Mouse (Mus musculus) hematopoietic stem cell, adult 5-6 weeks (primary cell): ENCODE results near the gene Zic5. TPM values are rescaled to one million over a fixed set of nuclear protein-coding genes. Genes with fewer than 3 reads are reported as not detected.
A peak's percentile ranks its signal among the peaks of the same experiment; 100 is the strongest.

Experiments used
- ATAC-seq, 2 experiments: fragments of 125-278 bp in 1 of 2; replicated peaks in 1 of 2; 2 replicates each; pipeline ENCODE4 v1.8.0; 2016 to 2017; ENCODE audit warnings: inconsistent platforms in 2 of 2, mild to moderate bottlenecking in 2 of 2, moderate number of reproducible peaks in 2 of 2, low read depth in 1 of 2, moderate TSS enrichment in 1 of 2; ENCODE audit not compliant: low FRiP score in 2 of 2, poor library complexity in 2 of 2, severe bottlenecking in 2 of 2, insufficient read depth in 1 of 2, low TSS enrichment in 1 of 2
- total RNA-seq: library from RNA; stranded (forward); fragments of 172-1452, 232-1000 nt; gene quantifications from 2 replicates; pipeline ENCODE4 v1.2.3, GENCODE M21; 2017

The Zic5 gene
- not detected in 2 replicates for total RNA-seq

DNA sequence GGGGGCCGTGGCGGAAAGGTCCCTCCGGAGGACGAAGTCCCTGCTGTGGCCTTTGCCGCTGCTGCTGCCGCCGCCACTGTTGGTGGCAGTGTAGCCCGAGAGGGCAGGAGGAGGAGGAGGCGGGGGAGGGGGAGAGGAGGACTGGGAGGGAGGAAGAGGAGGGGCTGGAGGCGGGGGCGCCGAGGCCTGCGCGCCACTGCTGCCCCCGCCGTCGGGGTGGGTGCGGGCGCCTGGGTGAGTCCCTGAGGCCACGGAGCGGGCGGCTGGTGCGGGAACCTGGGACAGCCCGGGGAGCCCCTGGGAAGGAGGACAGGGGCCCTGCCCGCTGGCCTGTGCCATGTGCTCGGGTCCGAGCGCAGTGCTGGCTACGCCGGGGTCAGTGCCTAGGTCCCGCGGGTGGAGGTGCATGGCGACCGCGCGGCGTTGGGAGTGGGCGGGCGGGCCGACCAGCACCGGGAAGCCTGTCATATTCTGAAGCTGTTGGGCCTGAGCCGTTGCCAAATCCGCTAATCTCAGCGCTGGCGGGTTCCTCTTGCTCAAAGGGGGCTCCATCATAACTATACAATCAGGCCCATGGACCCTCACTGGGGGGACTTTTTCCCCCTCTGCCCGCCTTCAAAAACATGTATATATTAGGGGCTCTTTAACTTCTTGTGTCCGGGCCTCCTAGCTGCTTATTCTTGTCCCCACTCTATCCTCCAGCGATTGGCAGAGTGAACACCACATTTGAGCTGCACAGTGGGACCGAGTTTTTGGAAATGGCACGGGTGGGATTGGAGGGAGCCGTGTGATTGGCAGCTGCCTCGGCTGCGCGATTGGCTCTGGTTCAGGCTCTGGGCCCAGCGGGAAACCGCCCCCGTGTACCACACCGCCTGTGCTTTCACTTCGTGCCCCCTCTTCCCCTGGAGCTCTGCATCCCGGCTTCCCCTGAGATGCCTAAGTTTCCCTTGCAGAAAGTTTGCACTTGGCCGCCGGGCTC lies at the start of gene Zic5:
Gene Zic5 (minus strand): TSS at position 915 of the 979 bp plus-strand sequence.
- ATAC-seq = peak; percentile 15 to 18; a peak in 1 of 4 replicates

DNA sequence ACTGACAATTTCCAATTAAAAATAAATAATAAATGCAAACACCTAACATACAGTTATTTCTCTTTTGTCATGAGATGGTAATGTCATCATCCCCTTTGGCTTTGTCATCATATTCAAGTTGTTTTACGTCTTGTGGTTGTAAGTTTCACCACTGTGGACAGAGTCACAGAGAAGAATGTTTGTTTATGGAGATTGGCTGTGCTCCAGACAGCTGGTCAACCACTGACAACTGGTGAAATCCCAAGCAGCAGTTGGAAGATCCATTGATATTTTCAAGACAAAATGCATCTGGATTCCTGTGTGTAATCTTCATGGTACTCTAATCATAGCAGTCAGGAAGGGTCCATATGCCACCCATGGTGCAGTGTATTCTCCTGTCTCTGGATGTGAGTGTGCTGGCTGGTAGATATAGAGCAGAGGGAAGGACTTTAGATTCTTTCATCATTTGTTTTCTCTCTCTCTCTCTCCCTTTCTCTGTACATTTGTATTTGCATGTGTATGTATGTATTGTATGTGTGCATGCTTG lies 48.1 kb upstream of the Zic5 start:
- no peak for ATAC-seq

DNA sequence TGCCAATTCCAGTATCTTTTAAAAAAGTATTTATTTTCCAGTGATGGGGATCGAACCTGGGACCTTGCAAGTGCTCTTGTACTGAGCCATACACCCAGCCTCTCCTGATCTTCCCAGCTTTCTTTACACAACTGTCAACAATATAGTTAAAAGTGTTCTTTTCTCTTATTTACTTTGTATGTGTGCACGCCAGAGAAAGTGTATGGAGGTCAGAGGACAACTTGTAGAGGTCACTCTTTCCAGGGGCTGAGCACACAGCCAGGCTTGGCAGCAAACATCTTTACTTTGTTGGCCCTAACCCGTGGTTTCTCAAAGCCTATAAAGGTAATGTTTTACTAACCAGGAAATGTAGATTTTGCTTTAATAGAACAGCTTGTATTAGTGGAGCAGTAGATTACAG lies 46.0 kb upstream of the Zic5 start:
- ATAC-seq = no peak

DNA sequence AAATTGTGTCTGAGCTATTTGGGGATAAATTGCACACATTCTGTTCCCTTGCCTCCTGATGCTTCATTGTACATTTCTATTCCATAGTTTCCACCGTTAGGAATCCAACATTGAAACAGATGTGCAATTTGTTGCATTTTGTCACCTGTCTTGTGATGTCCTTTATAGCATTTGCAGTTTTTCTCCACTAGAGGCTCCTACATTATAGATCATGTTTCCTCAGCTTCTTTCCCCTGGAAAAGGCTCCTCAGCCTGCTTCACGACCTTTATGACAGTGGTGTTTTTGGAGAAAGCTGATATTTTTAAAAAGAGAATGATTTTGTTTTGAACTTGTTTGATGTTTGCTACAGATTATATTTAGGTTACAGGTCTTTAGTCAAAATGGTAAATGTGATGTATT lies 43.6 kb upstream of the Zic5 start:
- ATAC-seq = no peak

DNA sequence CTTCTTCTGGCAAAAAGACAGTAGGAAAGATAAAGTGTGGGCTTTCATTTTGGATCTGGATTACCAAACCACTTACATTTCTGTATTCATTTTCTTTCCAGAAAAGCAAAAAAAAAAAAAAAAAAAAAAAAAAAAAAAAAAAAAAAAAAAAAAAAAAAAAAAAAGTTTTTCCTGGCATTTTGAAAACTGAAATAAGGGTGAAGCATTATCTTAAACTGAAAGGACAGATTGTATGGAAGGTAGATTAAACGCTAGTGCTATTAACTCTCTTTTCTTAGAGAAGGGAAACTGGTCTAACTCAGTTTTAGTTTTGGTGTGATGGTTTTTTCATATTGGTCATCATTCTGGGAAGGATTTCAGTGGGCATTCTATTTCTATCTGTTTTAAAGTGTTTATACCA lies 26.5 kb upstream of the Zic5 start:
- no peak for ATAC-seq

DNA sequence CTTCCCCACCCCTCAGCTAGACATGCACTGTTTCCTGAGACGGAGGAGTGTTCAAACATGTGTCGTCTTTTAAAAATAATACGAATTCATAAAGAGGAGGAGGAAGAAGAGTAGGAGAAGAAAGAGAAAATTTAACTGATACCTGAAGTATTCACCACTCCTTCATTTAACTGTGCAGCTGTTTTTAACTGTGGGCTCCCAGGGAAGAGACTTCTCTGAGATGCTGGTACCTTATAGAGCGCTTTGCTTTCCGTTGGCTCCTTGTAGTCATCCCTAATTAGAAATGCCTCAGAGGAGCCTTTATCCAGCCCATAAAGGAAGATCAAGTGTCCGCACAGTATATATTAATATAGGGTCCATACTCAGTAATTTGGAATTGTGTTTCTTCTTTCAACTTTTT lies 26.0 kb upstream of the Zic5 start:
- no peak for ATAC-seq

DNA sequence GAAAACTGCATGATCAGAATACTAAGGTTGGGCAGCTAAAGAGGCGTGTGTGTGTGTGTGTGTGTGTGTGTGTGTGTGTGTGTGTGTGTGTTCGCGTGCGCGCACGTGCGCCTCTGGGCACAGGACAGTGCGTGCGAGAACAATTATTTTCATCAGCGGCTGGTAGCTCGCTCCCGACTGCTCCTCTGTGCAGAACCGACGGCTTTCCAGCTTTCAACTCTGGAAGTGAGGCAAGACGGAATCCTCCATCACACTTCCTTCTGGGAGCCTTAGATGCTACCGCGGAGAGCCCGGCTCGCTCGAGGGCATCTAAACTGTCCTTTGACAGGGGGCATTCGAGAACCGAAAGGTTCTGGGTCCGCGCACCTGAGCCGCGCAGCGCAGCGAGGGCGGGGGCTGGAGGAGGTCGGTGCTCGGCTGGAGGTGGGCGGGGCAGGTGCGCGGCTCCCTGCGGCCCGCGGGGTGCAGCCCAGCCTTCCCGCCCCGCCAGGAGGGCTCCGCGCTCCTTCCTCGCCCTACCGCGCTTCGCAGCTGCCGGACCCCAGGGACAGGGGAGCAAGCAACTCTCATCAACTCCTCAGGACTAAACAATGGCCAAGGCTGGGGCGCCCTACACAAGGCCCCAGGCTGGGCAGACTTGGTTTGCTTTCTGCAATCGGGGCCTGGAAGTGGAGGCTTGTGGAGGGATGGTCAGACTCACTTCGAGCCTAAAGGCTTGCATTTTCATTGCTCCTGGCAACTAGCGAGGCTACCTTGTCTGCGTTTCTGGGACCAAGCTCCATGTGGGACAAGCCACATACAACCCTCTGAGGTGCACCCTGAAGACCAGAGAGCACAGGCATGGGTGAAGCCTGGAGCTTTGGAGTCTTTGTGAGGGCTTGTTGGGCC lies 25.2 kb upstream of the Zic5 start, which contains the start of gene Gm10837:
Gene Gm10837 (plus strand): TSS at position 146 of the 888 bp plus-strand sequence.
- peak in 1 of 2 experiments; percentile 33; a peak in 2 of 4 replicates for ATAC-seq

DNA sequence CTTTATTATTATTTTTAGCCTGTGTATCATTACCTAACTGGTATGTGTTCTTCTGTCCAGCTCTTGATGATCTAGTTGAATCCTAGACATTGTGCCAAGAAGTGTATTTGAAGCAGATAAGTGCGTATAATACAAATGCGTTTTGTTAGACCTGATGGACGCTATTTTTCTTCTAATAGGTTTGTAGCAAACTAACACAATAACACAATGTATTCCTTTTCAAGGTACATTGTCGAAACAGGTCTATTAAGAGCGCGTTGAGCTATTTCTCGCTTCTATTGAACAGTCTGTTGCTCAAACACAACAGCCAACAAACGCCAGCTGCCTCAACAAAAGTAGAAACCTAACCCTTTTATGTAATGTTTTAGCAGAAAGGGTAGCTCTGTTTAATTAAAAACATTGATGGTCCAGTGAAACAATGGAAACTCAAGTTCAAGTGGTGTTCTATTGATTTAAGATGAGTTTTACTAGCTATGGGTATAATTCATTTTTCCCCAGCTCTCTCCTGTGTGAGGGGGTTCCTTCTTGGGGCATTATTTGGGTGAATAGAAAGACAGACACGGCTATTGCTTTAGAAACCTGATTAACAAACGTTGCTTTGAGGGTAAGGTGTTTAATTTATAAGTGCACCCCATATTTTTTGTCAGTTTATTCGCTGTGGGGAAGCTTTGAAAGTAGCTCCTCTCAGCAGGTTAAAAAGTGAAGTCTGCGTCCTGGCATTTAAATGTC lies 24.4 kb upstream of the Zic5 start:
- ATAC-seq = no peak

DNA sequence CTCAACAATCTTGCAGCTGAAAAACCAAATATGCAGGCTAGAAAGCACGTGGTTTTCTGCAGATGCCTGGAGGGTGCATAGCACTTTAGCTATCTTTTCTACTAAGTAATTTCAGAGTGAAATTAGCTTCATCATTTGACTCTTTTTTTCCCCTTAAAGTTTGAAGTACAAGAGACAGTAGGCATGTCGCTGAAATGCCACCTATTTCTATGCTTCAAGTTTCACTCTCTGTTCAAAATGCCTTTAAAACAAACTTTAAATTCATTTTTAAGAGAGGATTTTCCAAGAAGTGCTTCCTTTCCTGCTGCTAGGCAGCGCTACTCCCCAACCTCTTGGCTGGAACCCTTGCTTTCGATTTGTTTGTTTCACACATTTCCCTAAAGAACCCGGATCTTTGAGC lies 23.6 kb upstream of the Zic5 start:
- ATAC-seq = no peak

DNA sequence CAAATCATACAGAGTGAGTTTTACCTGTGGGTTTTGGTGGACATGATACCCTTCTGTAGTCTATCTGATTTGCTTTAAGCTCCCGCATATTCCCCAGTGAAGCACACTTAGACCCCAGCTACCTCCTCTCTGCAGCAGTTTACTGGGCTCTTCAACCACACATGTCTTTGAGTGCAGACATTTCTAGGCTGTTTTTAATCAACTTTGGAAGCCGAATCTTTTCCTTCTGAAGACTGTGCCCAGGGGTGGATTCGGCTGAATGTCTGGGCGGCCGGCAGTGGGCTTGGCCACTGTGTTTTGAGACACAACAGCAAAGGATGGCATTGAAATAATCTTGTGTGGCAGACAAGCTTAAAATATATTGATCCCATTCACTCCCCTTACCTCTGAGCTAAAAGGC lies 21.9 kb upstream of the Zic5 start:
- ATAC-seq = no peak

DNA sequence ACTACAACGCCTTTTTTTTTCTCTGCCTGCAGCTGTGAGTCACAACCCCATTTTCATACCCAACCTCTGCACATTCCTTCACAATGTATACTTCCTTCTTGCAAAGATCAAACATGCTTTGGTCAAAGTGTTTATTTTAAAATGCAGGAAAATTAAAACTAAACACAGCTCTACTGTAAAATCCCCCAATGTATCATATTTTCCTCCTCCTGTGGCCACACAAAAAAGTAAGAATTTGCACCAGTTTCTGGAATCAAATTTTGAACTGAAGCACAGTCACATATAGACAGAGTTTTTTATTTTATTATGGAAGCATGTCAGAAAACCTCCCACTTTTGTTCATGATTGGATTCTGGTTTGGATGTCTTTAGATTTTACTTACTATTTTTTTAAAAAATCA lies 21.1 kb upstream of the Zic5 start:
- no peak for ATAC-seq

DNA sequence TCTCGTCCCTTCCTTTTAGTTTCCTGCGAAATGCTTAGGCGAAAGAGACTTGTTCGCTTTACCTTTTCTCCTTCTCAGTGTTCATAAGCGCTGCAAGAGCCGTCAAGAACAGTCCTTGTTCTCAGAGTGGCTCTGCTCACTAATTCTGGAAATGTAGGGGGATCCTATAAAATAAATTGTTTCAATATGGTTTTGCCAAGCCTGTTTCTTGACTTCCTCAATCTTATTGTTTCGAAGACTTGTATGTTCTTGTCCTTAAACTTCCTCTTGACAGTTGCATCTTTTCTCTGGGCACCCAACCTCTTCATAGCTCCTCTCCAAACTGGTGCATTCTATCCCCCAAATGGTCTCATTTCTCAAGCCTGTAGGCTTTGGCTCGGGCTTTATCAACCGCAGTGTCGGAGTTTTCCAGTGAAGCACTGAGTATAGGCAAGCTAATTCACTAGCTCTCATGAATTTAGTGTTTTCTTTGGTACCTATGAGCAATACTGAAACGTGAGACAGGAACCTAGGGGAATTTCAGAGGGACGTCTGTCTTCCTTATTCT lies 20.2 kb upstream of the Zic5 start:
- no peak for ATAC-seq

DNA sequence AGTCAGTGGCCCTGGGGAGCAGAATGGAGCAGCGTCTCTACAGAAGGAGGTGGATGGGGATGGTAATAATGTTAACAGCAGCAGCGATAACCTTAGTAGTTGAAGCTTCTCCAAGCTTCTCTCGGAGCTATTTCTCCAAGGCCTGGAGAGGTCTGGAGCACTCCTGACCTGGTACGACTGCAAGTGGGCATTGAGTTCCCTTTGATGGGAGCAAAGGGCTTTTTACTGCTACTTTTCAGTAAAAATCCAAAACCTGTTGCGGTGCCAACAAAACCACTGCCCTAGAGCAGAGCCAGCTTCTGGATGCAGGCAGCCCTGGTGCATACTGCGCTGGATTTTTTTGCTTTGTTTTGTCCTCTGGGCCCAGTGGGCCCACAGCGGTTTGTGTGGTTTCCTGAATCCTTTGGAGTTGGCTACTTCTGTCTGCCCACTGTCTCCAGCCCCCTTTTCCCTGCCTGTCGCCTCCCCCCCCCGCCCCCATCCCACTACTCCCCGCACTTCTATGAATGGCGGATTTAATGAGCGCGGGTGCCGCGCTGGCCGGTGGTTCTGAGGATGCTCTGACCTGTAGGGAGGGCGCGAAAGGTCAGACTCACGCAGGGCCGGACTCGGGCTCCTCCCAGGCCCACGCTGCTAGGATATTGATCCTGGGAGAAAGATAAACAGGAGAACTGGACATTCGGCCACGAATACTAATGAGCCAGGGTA lies 19.5 kb upstream of the Zic5 start:
- ATAC-seq = no peak

DNA sequence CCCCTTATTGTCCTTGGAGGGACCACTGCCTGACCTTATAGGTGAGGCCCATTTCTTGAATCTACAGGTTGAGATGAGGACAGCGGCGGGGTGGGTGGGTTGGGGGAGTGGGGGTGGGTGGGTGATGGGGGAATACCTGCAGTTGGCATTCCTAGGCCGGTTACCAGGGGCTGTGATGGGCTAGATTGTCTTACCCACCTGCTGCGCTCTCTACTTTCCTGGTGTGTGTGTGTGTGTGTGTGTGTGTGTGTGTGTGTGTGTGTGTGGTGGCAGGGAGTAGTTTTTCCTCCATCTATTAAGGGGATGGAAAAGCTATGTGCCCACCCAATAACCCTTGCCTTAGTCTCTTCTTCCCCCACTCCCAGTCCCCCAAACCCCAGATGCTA lies 19.0 kb upstream of the Zic5 start:
- no peak for ATAC-seq

DNA sequence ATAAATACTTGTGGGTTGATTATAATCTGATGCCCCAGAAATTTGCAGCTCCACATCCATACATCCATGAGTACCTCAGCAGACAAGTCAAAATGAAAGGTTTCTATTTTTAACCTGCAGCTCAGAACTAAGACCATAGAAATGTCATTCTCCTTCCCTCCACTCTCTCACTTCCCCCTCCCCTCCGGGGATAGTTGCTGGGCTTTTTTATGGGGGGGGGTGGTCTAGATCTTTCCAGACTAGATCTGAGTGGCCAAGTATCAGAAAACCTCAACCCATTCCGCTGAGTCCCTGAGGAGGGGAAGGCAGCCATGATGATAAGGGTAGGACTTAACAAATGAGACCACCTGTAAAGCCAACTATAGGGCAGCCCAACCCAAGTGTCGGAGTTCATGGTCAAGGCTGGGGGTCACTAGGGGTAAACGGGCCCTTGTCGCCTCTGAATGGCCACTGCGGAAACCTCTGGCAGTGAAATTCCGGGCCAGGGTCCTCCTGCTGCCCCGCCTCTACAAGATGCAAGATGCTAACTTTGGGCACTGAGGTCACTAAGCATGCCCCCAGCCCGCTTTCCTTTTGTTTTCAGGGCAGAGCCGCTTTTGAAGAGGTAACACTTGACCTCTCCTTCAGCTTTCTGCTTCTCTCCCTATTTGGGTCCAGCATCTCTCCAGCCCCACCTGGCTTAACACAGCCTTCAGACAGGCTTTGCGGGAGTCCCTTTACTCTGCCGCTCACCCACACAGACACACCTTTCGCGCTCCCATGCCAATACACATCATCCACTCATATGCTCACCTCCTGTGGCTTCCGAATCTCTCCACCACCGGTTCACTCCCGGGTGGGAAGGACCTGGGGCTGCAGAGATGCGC lies 18.3 kb upstream of the Zic5 start:
- no peak for ATAC-seq

DNA sequence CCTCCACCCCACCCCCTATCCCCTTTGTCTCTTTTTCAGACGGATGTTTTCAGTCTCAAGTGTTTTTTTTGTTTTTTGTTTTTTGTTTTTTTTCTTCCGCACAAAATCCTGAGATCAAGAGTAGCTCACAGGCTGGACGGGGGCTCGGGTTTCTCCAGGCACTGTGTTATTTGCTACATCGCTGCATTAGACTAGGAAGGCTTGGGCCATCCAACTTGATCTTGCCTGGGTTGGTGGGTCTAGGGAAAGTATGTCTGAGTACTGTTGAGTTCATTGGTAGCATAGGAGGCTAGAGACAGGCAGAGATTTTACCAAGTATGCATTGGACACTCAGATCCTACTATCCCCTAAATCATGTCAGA lies 17.5 kb upstream of the Zic5 start:
- no peak for ATAC-seq
